Mouse (Mus musculus) embryonic facial prominence, embryonic 14.5 days (tissue): ENCODE data around the gene Galnt7. TPM values are rescaled to one million over a fixed set of nuclear protein-coding genes. Genes with fewer than 3 reads are reported as not detected.
A peak's percentile ranks its signal among the peaks of the same experiment; 100 is the strongest.

Experiments
- ATAC-seq: fragments of 200-750 bp; cut with Nextera tagmentation; 2 replicates; pipeline ENCODE4 v1.8.0; 2017; ENCODE audit warnings: low read depth, moderate number of reproducible peaks, moderate TSS enrichment
- DNase-seq: peaks from one replicate; pipeline ENCODE4 v3.0.0-alpha.2; 2015; ENCODE audit warnings: low spot score
- H3K27ac ChIP-seq: fragments of 300-500 bp; sonication (generic); replicated peaks from 2 replicates; pipeline ENCODE4 v1.5.1; 2014; ENCODE audit warnings: low read depth, mild to moderate bottlenecking, low read length, moderate library complexity
- H3K27me3 ChIP-seq: fragments of 300-500 bp; sonication (generic); replicated peaks from 2 replicates; pipeline ENCODE4 v1.6.1; 2014; ENCODE audit warnings: low read length; ENCODE audit not compliant: control insufficient read depth, insufficient read depth
- H3K36me3 ChIP-seq: fragments of 300-500 bp; sonication (generic); 2 replicates; pipeline ENCODE4 v1.6.1; 2014; ENCODE audit warnings: low read length, mixed read lengths; ENCODE audit not compliant: control insufficient read depth, insufficient read depth
- H3K4me1 ChIP-seq: fragments of 300-500 bp; sonication (generic); 2 replicates; pipeline ENCODE4 v1.6.1; 2014; ENCODE audit warnings: antibody characterized with exemption, low read length; ENCODE audit not compliant: control insufficient read depth, insufficient read depth
- H3K4me2 ChIP-seq: fragments of 300-500 bp; sonication (generic); 2 replicates; pipeline ENCODE4 v1.6.1; 2014; ENCODE audit warnings: low read depth, mild to moderate bottlenecking, low read length, moderate library complexity, mixed read lengths
- H3K4me3 ChIP-seq: fragments of 300-500 bp; sonication (generic); 2 replicates; pipeline ENCODE4 v1.5.1; 2014; ENCODE audit warnings: low read depth, mild to moderate bottlenecking, low read length
- H3K9ac ChIP-seq: fragments of 300-500 bp; sonication (generic); 2 replicates; pipeline ENCODE4 v1.6.1; 2014; ENCODE audit warnings: low read depth, mild to moderate bottlenecking, low read length, moderate library complexity, mixed read lengths
- H3K9me3 ChIP-seq: fragments of 300-500 bp; sonication (generic); 2 replicates; pipeline ENCODE4 v1.6.1; 2016; ENCODE audit warnings: low read length; ENCODE audit not compliant: control insufficient read depth
- WGBS: fragments of 180-500 bp; shearing (Covaris S2); extraction: QIAGEN DNeasy Blood & Tissue Kit; methylation state at CpG from one replicate; pipeline ENCODE4 v1.1.7; 2014; 5-methylcytosine and 5-hydroxymethylcytosine counted together
- polyA plus RNA-seq: library from polyadenylated mRNA; unstranded; fragments of >200 nt; fragmentation: Nextera tagmentation; extraction: Ambion mirVana; gene quantifications from 2 replicates; pipeline ENCODE4 v1.2.1, GENCODE M21; 2014

Galnt7 gene
- polyA plus RNA-seq, 1 experiment from 2014 or later: 14.1 TPM

GRCm38 (mm10) chr8:57653056-57653767 lies 380 bp upstream of the Galnt7 start:
- Histone ChIP-seq H3K9ac (peak overlapping the region; percentile 97), H3K4me1 (peaks cover 9% of the 10 kb centered on the region), H3K27me3 (no peaks in the 10 kb centered on the region), H3K36me3 (no peaks in the 10 kb centered on the region), H3K9me3 (no peaks in the 10 kb centered on the region), H3K4me3 (peak overlapping the region; percentile 70), H3K27ac (peak overlapping the region; percentile 96), H3K4me2 (peak overlapping the region; percentile 74)
- DNase-seq (peak; percentile 79), ATAC-seq (peak; percentile 78)
- 1% methylated on average over 18 of the region's 38 CpGs for WGBS

GRCm38 (mm10) chr8:57651689-57652455 lies 960 bp downstream of the Galnt7 start:
- ATAC-seq (peak; percentile 77), DNase-seq (peak; percentile 70)
- H3K4me2 ChIP-seq: peak overlapping the region; percentile 74
- peaks cover 19% of the 10 kb centered on the region for H3K4me1 ChIP-seq
- H3K27me3 ChIP-seq: no peaks in the 10 kb centered on the region
- H3K9ac ChIP-seq: peak overlapping the region; percentile 97
- H3K4me3 ChIP-seq: peak overlapping the region; percentile 70
- no peaks in the 10 kb centered on the region for H3K9me3 ChIP-seq
- no peaks in the 10 kb centered on the region for H3K36me3 ChIP-seq
- 0% methylated on average over 14 of the region's 91 CpGs for WGBS
- peak overlapping the region; percentile 96 for H3K27ac ChIP-seq

GRCm38 (mm10) chr8:57651357-57651688 lies 1.5 kb downstream of the Galnt7 start:
- Histone ChIP-seq H3K4me2 (peak overlapping the region; percentile 74), H3K9ac (peak overlapping the region; percentile 97), H3K9me3 (no peaks in the 10 kb centered on the region), H3K4me1 (peaks cover 20% of the 10 kb centered on the region), H3K27me3 (no peaks in the 10 kb centered on the region), H3K36me3 (no peaks in the 10 kb centered on the region), H3K4me3 (peak overlapping the region; percentile 70), H3K27ac (peak overlapping the region; percentile 96)
- DNase-seq (peak; percentile 41), ATAC-seq (no peak)
- WGBS: 0% methylated on average over 8 of the region's 8 CpGs

GRCm38 (mm10) chr8:57650216-57650615 lies 2.6 kb downstream of the Galnt7 start:
- DNase-seq (no peak), ATAC-seq (no peak)
- no peak overlapping the region for H3K4me2 ChIP-seq
- no peaks in the 10 kb centered on the region for H3K27me3 ChIP-seq
- no peak overlapping the region for H3K27ac ChIP-seq
- H3K36me3 ChIP-seq: no peaks in the 10 kb centered on the region
- no peak overlapping the region for H3K4me3 ChIP-seq
- H3K9ac ChIP-seq: no peak overlapping the region
- peaks cover 20% of the 10 kb centered on the region for H3K4me1 ChIP-seq
- no peaks in the 10 kb centered on the region for H3K9me3 ChIP-seq
- WGBS: 80% methylated on average over 6 of the region's 6 CpGs

- no peaks in the 10 kb centered on the region for H3K9me3 ChIP-seq
- H3K4me3 ChIP-seq: no peak overlapping the region
- no peak for DNase-seq
- H3K4me1 ChIP-seq: peaks cover 12% of the 10 kb centered on the region
- no peak overlapping the region for H3K4me2 ChIP-seq
- no peaks in the 10 kb centered on the region for H3K27me3 ChIP-seq
- H3K9ac ChIP-seq: no peak overlapping the region
- 64% methylated on average over 3 of the region's 3 CpGs for WGBS
- H3K27ac ChIP-seq: no peak overlapping the region
- H3K36me3 ChIP-seq: no peaks in the 10 kb centered on the region
- no peak for ATAC-seq
These were observed 5.3 kb downstream of the Galnt7 start for GRCm38 (mm10) chr8:57647566-57647965.

GRCm38 (mm10) chr8:57644281-57644680 lies 8.6 kb downstream of the Galnt7 start:
- Histone ChIP-seq H3K27me3 (no peaks in the 10 kb centered on the region), H3K4me3 (no peak overlapping the region), H3K27ac (no peak overlapping the region), H3K4me2 (no peak overlapping the region), H3K9ac (no peak overlapping the region), H3K36me3 (no peaks in the 10 kb centered on the region), H3K4me1 (peaks cover 14% of the 10 kb centered on the region), H3K9me3 (no peaks in the 10 kb centered on the region)
- DNase-seq (no peak), ATAC-seq (no peak)
- WGBS: 73% methylated on average over 6 of the region's 6 CpGs

GRCm38 (mm10) chr8:57642722-57643121 lies 10.1 kb downstream of the Galnt7 start:
- Histone ChIP-seq H3K9ac (no peak overlapping the region), H3K27ac (no peak overlapping the region), H3K4me1 (peaks cover 10% of the 10 kb centered on the region; the same call in 1 of the 2 replicates), H3K9me3 (no peaks in the 10 kb centered on the region), H3K4me2 (no peak overlapping the region), H3K4me3 (no peak overlapping the region), H3K36me3 (no peaks in the 10 kb centered on the region), H3K27me3 (no peaks in the 10 kb centered on the region)
- WGBS: 70% methylated on average over 5 of the region's 5 CpGs
- DNase-seq: no peak
- ATAC-seq: no peak

- Histone ChIP-seq H3K4me3 (no peak overlapping the region), H3K9ac (no peak overlapping the region), H3K4me2 (no peak overlapping the region), H3K9me3 (no peaks in the 10 kb centered on the region), H3K36me3 (no peaks in the 10 kb centered on the region), H3K4me1 (0 out of 2 replicates have a peak, but pooled peaks cover 2% of the 10 kb centered on the region), H3K27me3 (no peaks in the 10 kb centered on the region), H3K27ac (no peak overlapping the region)
- WGBS: 54% methylated on average over 6 of the region's 6 CpGs
- ATAC-seq (peak; percentile 70), DNase-seq (no peak)
These were observed 13.9 kb downstream of the Galnt7 start for GRCm38 (mm10) chr8:57638925-57639324.
